Mouse (Mus musculus): ENCODE results near the gene Gm20835.
"Not testable (repeated sequence)": the region's sequence is repeated elsewhere in the genome, so short reads cannot be mapped to it uniquely, and the experiment has no call there.

Gene Gm20835

DNA sequence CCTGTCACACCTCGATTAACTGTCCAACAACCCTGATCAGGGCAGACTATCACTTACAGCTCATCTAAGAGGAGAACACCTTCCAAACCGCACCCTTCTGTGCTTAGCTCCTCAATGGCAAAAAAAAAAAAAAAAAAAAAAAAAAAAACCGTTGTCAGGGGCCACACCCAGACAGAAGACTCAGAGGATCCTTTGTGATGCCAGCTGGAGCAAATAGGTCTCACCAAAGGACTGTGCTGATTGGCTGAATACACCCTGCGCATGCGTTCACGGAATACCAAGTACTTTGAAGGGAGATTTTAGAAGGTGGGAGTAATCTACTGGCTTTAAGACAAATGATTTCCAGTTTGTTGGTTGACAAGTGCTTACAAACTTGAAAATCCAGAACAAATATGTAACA, at the start of gene Gm20835:
Gene Gm20835, minus strand, starts transcription at position 101 of the 400 bp plus-strand sequence.
- not testable (repeated sequence) for DNase-seq (ENCODE audit: low spot score in 2 of 2)

Measured in frontal cortex, postnatal 25 days (tissue).